Mouse (Mus musculus) retina, embryonic 14.5 days (tissue): Measurements from ENCODE around the gene Ginm1.

Source experiments
- DNase-seq: peaks from one replicate; pipeline ENCODE4 v3.0.0-alpha.2; 2015; ENCODE audit warnings: low spot score

The Ginm1 gene

GRCm38 (mm10) chr10:7792751-7793385, at the start of gene Ginm1, which contains the start of gene Ppil4:
Ginm1 (minus strand) TSS chr10:7792824.
Ppil4 (plus strand) TSS chr10:7792891.
- DNase-seq: peak; percentile 96

GRCm38 (mm10) chr10:7841571-7842080, 49.0 kb upstream of the Ginm1 start:
- no peak for DNase-seq

- DNase-seq: no peak
These were observed 48.2 kb upstream of the Ginm1 start for GRCm38 (mm10) chr10:7840785-7841184.

GRCm38 (mm10) chr10:7840353-7840733, 47.7 kb upstream of the Ginm1 start:
- no peak for DNase-seq

- no peak for DNase-seq
These were observed 47.1 kb upstream of the Ginm1 start for GRCm38 (mm10) chr10:7839551-7840352.

GRCm38 (mm10) chr10:7838874-7839421, 46.3 kb upstream of the Ginm1 start:
- no peak for DNase-seq

- DNase-seq: no peak
These were observed 45.4 kb upstream of the Ginm1 start for GRCm38 (mm10) chr10:7838036-7838435.

GRCm38 (mm10) chr10:7837446-7837845, 44.8 kb upstream of the Ginm1 start:
- no peak for DNase-seq

- DNase-seq: no peak
These were observed 44.3 kb upstream of the Ginm1 start for GRCm38 (mm10) chr10:7836902-7837301.

GRCm38 (mm10) chr10:7834671-7835225, 42.1 kb upstream of the Ginm1 start:
- no peak for DNase-seq

GRCm38 (mm10) chr10:7833377-7834165, 40.9 kb upstream of the Ginm1 start:
- DNase-seq: no peak

- DNase-seq: peak; percentile 16
These were observed 39.6 kb upstream of the Ginm1 start, which contains the start of gene Zc3h12d for GRCm38 (mm10) chr10:7832171-7832676. Zc3h12d (plus strand) TSS chr10:7832470.

GRCm38 (mm10) chr10:7826106-7826505, 33.5 kb upstream of the Ginm1 start:
- DNase-seq: no peak

GRCm38 (mm10) chr10:7825281-7825665, 32.6 kb upstream of the Ginm1 start:
- DNase-seq: no peak

- no peak for DNase-seq
These were observed 32.1 kb upstream of the Ginm1 start for GRCm38 (mm10) chr10:7824663-7825280.

GRCm38 (mm10) chr10:7821981-7822380, 29.4 kb upstream of the Ginm1 start:
- no peak for DNase-seq

- DNase-seq: no peak
These were observed 27.5 kb upstream of the Ginm1 start for GRCm38 (mm10) chr10:7820171-7820570.

- DNase-seq: no peak
These were observed 27.0 kb upstream of the Ginm1 start for GRCm38 (mm10) chr10:7819603-7820002.

- DNase-seq: no peak
These were observed 26.5 kb upstream of the Ginm1 start for GRCm38 (mm10) chr10:7819156-7819555.

- no peak for DNase-seq
These were observed 26.1 kb upstream of the Ginm1 start for GRCm38 (mm10) chr10:7818676-7819075.

- no peak for DNase-seq
These were observed 23.9 kb upstream of the Ginm1 start for GRCm38 (mm10) chr10:7816476-7816875.
